Mouse (Mus musculus) lung, postnatal 0 days (tissue): ENCODE results near the gene Slc50a1. TPM values are rescaled to one million over a fixed set of nuclear protein-coding genes. Genes with fewer than 3 reads are reported as not detected.

Source experiments
- ATAC-seq: fragments of 200-750 bp; cut with Nextera tagmentation; 2 replicates; pipeline ENCODE4 v1.8.0; 2017; ENCODE audit warnings: moderate library complexity
- DNase-seq: peaks from one replicate; pipeline ENCODE4 v3.0.0-alpha.2; 2016; ENCODE audit warnings: low spot score
- H3K27ac ChIP-seq: fragments of 300-500 bp; sonication (generic); 2 replicates; pipeline ENCODE4 v1.5.1; 2014; ENCODE audit warnings: antibody characterized with exemption, mild to moderate bottlenecking, low read length, mixed read lengths
- H3K27me3 ChIP-seq: fragments of 300-500 bp; sonication (generic); replicated peaks from 2 replicates; pipeline ENCODE4 v1.6.1; 2014; ENCODE audit warnings: low read length, mixed read lengths; ENCODE audit not compliant: insufficient read depth
- H3K36me3 ChIP-seq: fragments of 300-500 bp; sonication (generic); 2 replicates; pipeline ENCODE4 v1.6.1; 2014; ENCODE audit warnings: low read length, mixed read lengths; ENCODE audit not compliant: insufficient read depth
- H3K4me1 ChIP-seq: fragments of 300-500 bp; sonication (generic); 2 replicates; pipeline ENCODE4 v1.6.1; 2014; ENCODE audit warnings: antibody characterized with exemption, low read depth, low read length, mixed read lengths; ENCODE audit not compliant: insufficient read depth
- H3K4me2 ChIP-seq: fragments of 300-500 bp; sonication (generic); replicated peaks from 2 replicates; pipeline ENCODE4 v1.6.1; 2014; ENCODE audit warnings: low read depth, mild to moderate bottlenecking, low read length, moderate library complexity, mixed read lengths
- H3K4me3 ChIP-seq: fragments of 300-500 bp; sonication (generic); 2 replicates; pipeline ENCODE4 v1.5.1; 2014; ENCODE audit warnings: low read depth, low read length
- H3K9ac ChIP-seq: fragments of 300-500 bp; sonication (generic); replicated peaks from 2 replicates; pipeline ENCODE4 v1.6.1; 2014; ENCODE audit warnings: low read depth, mild to moderate bottlenecking
- H3K9me3 ChIP-seq: fragments of 300-500 bp; sonication (generic); 2 replicates; pipeline ENCODE4 v1.6.1; 2016; ENCODE audit warnings: low read length, mixed read lengths
- CTCF ChIP-seq: IDR thresholded peaks from 2 replicates; pipeline ENCODE4 v1.5.1; 2016; ENCODE audit warnings: antibody characterized with exemption, mild to moderate bottlenecking
- EP300 ChIP-seq: IDR thresholded peaks from 2 replicates; pipeline ENCODE4 v1.6.1; 2016; ENCODE audit warnings: antibody characterized with exemption, mild to moderate bottlenecking, control low read depth
- WGBS: fragments of 180-500 bp; shearing (Covaris S2); extraction: QIAGEN DNeasy Blood & Tissue Kit; methylation state at CpG from one replicate; pipeline ENCODE4 v1.1.7; 2014; 5-methylcytosine and 5-hydroxymethylcytosine counted together
- polyA plus RNA-seq: library from polyadenylated mRNA; unstranded; fragments of >200 nt; fragmentation: Nextera tagmentation; extraction: Ambion mirVana; gene quantifications from 2 replicates; pipeline ENCODE4 v1.2.1, GENCODE M21; 2015

Slc50a1 gene
- polyA plus RNA-seq, 1 experiment from 2014 or later, result 95.7 TPM

- no peaks in the 10 kb centered on the region for H3K36me3 ChIP-seq
- TF ChIP-seq EP300, result peak; percentile 92
- TF ChIP-seq CTCF, result peak; percentile 10; the same call in 1 of the 2 replicates
- H3K9ac ChIP-seq, result no peak overlapping the region
- DNase-seq, result peak; percentile 79
- peak overlapping the region; percentile 46 for H3K4me2 ChIP-seq
- H3K4me3 ChIP-seq, result 0 out of 2 replicates have a peak overlapping the region, but pooled peaks have one; percentile 2
- peaks cover 25% of the 10 kb centered on the region for H3K4me1 ChIP-seq
- no peaks in the 10 kb centered on the region for H3K27me3 ChIP-seq
- peak overlapping the region; percentile 85 for H3K27ac ChIP-seq
- peak; percentile 90 for ATAC-seq
- no peaks in the 10 kb centered on the region for H3K9me3 ChIP-seq
- WGBS, result 2% methylated on average over 17 of the region's 17 CpGs
Observed at GRCm38 (mm10) chr3:89251365-89251895, 18.9 kb downstream of the Slc50a1 start.

- peak; percentile 19; the same call in 1 of the 2 replicates for TF ChIP-seq EP300
- TF ChIP-seq CTCF, result peak; percentile 87
- DNase-seq (peak; percentile 77), ATAC-seq (peak; percentile 20)
- Histone ChIP-seq H3K4me1 (peaks cover 28% of the 10 kb centered on the region), H3K27ac (peak overlapping the region; percentile 85), H3K36me3 (no peaks in the 10 kb centered on the region), H3K9ac (no peak overlapping the region), H3K27me3 (no peaks in the 10 kb centered on the region), H3K4me2 (no peak overlapping the region), H3K9me3 (no peaks in the 10 kb centered on the region), H3K4me3 (no peak overlapping the region)
- 12% methylated on average over 7 of the region's 7 CpGs for WGBS
Observed at GRCm38 (mm10) chr3:89250435-89251040, 19.8 kb downstream of the Slc50a1 start.

GRCm38 (mm10) chr3:89247466-89247865 is 22.9 kb downstream of the Slc50a1 start:
- Histone ChIP-seq H3K4me1 (peaks cover 41% of the 10 kb centered on the region), H3K27ac (no peak overlapping the region), H3K4me3 (no peak overlapping the region), H3K9me3 (no peaks in the 10 kb centered on the region), H3K4me2 (no peak overlapping the region), H3K27me3 (peaks cover 6% of the 10 kb centered on the region), H3K36me3 (no peaks in the 10 kb centered on the region), H3K9ac (no peak overlapping the region)
- ATAC-seq (no peak), DNase-seq (no peak)
- WGBS, result 82% methylated on average over 3 of the region's 4 CpGs
- TF ChIP-seq EP300 (no peak), CTCF (no peak)

- peaks cover 35% of the 10 kb centered on the region for H3K4me1 ChIP-seq
- H3K36me3 ChIP-seq, result no peaks in the 10 kb centered on the region
- H3K4me3 ChIP-seq, result peak within 1 kb of the TSS; percentile 77
- WGBS, result 1% methylated on average over 42 of the region's 42 CpGs
- ATAC-seq (peak; percentile 78), DNase-seq (peak; percentile 96)
- peak within 1 kb of the TSS; percentile 59 for H3K9ac ChIP-seq
- peak within 1 kb of the TSS; percentile 77 for H3K27ac ChIP-seq
- peak within 1 kb of the TSS; percentile 85 for H3K4me2 ChIP-seq
- TF ChIP-seq EP300 (no peak), CTCF (peak; percentile 97)
- H3K27me3 ChIP-seq, result peaks cover 6% of the 10 kb centered on the region
- H3K9me3 ChIP-seq, result no peaks in the 10 kb centered on the region
Observed at GRCm38 (mm10) chr3:89246261-89247100, 23.9 kb downstream of the Slc50a1 start, which contains the start of gene Trim46. TSS of gene Trim46 (minus strand) at chr3:89246309.

DNA sequence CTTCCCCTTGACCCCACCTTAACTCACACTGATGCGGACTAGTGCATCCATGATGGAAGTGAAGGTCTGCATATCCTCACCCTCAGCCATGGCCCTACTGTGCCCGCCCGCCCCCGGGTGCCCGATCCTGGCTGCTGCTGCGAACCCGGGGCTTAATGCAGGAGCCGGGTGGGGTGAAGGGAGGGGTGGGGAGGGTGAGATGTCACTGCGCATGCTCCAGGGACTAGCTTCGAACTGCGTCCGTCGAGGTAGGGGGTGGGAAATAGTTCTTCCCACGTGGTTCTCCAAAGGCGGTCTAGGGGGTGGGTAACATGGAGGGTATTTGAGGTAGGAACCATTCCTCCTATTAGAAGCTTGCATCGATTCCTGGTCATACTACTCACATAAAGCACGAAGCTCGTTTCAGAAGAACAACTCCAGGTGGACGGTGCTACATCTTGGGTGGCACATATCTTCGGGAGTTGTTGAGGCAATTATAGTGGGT is 24.6 kb downstream of the Slc50a1 start, which contains the start of gene Krtcap2:
Krtcap2 (plus strand) TSS at position 279 of the 484 bp plus-strand sequence.
- Histone ChIP-seq H3K27ac (peak within 1 kb of the TSS; percentile 77), H3K4me3 (peak within 1 kb of the TSS; percentile 77), H3K9me3 (no peaks in the 10 kb centered on the region), H3K9ac (peak within 1 kb of the TSS; percentile 59), H3K36me3 (no peaks in the 10 kb centered on the region), H3K27me3 (peaks cover 6% of the 10 kb centered on the region), H3K4me1 (peaks cover 27% of the 10 kb centered on the region), H3K4me2 (peak within 1 kb of the TSS; percentile 85)
- DNase-seq (peak; percentile 43), ATAC-seq (peak; percentile 1; the same call in 1 of the 2 replicates)
- TF ChIP-seq EP300, result no peak
- 5% methylated on average over 19 of the region's 20 CpGs for WGBS
